Mouse (Mus musculus) forebrain, embryonic 13.5 days (tissue): Measurements from ENCODE around the gene Naaladl2. TPM values are rescaled to one million over a fixed set of nuclear protein-coding genes. Genes with fewer than 3 reads are reported as not detected.

Source experiments
- ATAC-seq: fragments of 200-750 bp; cut with Nextera tagmentation; 2 replicates; pipeline ENCODE4 v1.8.0; 2017
- H3K27ac ChIP-seq: fragments of 300-500 bp; sonication (generic); 2 replicates; pipeline ENCODE4 v1.5.1; 2015; ENCODE audit warnings: inconsistent platforms, mild to moderate bottlenecking, moderate library complexity
- H3K27me3 ChIP-seq: fragments of 300-500 bp; sonication (generic); 2 replicates; pipeline ENCODE4 v1.6.1; 2015; ENCODE audit warnings: mild to moderate bottlenecking, inconsistent platforms
- H3K36me3 ChIP-seq: fragments of 300-500 bp; sonication (generic); 2 replicates; pipeline ENCODE4 v1.6.1; 2015; ENCODE audit warnings: mild to moderate bottlenecking, inconsistent platforms; ENCODE audit not compliant: poor library complexity, severe bottlenecking
- H3K4me1 ChIP-seq: fragments of 300-500 bp; sonication (generic); 2 replicates; pipeline ENCODE4 v1.6.1; 2015; ENCODE audit warnings: inconsistent platforms
- H3K4me2 ChIP-seq: fragments of 300-500 bp; sonication (generic); 2 replicates; pipeline ENCODE4 v1.6.1; 2015; ENCODE audit warnings: inconsistent platforms, mild to moderate bottlenecking, moderate library complexity
- H3K4me3 ChIP-seq: fragments of 300-500 bp; sonication (generic); 2 replicates; pipeline ENCODE4 v1.5.1; 2015; ENCODE audit warnings: mild to moderate bottlenecking, inconsistent platforms
- H3K9ac ChIP-seq: fragments of 300-500 bp; sonication (generic); 2 replicates; pipeline ENCODE4 v1.6.1; 2015; ENCODE audit warnings: mild to moderate bottlenecking, inconsistent platforms
- H3K9me3 ChIP-seq: fragments of 300-500 bp; sonication (generic); replicated peaks from 2 replicates; pipeline ENCODE4 v1.6.1; 2016; ENCODE audit warnings: inconsistent platforms
- WGBS: fragments of 180-500 bp; shearing (Covaris S2); methylation state at CpG from one replicate; pipeline ENCODE4 v1.1.7; 2015; 5-methylcytosine and 5-hydroxymethylcytosine counted together
- polyA plus RNA-seq: library from polyadenylated mRNA; unstranded; fragments of >200 nt; fragmentation: Nextera tagmentation; extraction: Ambion mirVana; gene quantifications from 2 replicates; pipeline ENCODE4 v1.2.1, GENCODE M21; 2015

Gene Naaladl2
- polyA plus RNA-seq, 1 experiment from 2014 or later, result 0.31 TPM

DNA sequence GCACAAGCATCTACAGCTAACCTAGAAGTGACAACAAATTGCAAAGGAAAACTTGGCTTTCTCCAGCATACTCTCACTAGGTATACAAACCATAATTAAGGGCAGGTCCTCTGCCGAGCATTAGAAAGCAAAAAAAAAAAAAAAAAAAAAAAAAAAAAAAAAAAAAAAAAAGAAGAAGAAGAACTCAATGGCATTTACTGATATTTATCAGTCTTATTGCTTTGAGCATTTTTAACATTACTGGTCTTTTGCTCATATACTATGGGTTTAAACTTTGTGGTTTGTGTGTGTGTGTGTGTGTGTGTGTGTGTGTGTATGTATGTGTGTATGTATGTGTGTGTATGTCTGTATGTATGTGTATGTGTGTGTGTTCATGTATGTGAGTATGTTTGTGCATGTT lies 1006.1 kb downstream of the Naaladl2 start:
- no peak overlapping the region for H3K27ac ChIP-seq
- 83% methylated on average over 1 of the region's 1 CpGs for WGBS
- no peaks in the 10 kb centered on the region for H3K4me1 ChIP-seq
- H3K4me2 ChIP-seq, result no peak overlapping the region
- no peaks in the 10 kb centered on the region for H3K27me3 ChIP-seq
- H3K9ac ChIP-seq, result no peak overlapping the region
- no peaks in the 10 kb centered on the region for H3K36me3 ChIP-seq
- H3K9me3 ChIP-seq, result no peaks in the 10 kb centered on the region
- no peak overlapping the region for H3K4me3 ChIP-seq
- no peak for ATAC-seq

DNA sequence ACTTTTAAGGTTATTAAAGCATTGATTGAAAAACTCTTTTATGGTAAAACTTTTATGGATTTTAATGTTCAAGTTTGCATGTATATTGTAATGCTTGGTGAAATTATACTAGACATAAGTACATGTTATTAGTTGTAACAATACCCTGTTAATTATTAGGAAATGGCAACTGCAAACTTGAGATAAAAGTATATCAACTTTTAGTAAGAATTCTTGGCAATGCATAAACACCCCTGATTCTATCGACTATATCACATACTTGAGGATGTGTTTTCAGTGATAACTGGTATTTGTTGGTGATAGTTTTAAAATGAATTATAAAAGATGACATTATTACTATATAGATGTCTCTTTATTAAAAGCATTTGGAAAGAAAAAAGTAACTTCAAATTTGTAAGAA lies 1017.9 kb downstream of the Naaladl2 start:
- no peak overlapping the region for H3K9ac ChIP-seq
- H3K36me3 ChIP-seq, result no peaks in the 10 kb centered on the region
- no peak for ATAC-seq
- no peak overlapping the region for H3K4me3 ChIP-seq
- H3K27ac ChIP-seq, result no peak overlapping the region
- 87% methylated on average over 1 of the region's 1 CpGs for WGBS
- no peak overlapping the region for H3K4me2 ChIP-seq
- H3K4me1 ChIP-seq, result no peaks in the 10 kb centered on the region
- H3K27me3 ChIP-seq, result no peaks in the 10 kb centered on the region
- H3K9me3 ChIP-seq, result no peaks in the 10 kb centered on the region

DNA sequence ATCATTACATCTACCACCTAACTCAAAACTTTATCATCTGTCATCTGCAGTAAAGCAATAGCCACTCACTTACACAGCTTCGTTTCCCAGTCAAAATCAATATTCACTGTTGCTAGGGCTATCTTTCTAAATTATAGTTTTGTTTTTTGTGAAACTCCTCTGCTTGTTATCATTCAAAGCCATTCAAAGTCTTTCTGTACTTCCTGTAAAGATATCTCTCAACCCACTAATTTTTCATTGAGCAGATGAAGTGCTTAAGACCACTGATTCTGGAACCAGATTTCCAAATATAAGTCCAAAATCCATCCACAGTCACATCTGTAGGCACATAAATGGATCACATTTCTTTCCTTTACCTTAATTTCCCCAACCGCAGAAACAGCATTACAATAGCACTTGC lies 1020.0 kb downstream of the Naaladl2 start:
- Histone ChIP-seq H3K9ac (no peak overlapping the region), H3K36me3 (no peaks in the 10 kb centered on the region), H3K27ac (no peak overlapping the region), H3K4me2 (no peak overlapping the region), H3K9me3 (no peaks in the 10 kb centered on the region), H3K4me3 (no peak overlapping the region), H3K4me1 (no peaks in the 10 kb centered on the region), H3K27me3 (no peaks in the 10 kb centered on the region)
- no peak for ATAC-seq
- 86% methylated on average over 2 of the region's 2 CpGs for WGBS

DNA sequence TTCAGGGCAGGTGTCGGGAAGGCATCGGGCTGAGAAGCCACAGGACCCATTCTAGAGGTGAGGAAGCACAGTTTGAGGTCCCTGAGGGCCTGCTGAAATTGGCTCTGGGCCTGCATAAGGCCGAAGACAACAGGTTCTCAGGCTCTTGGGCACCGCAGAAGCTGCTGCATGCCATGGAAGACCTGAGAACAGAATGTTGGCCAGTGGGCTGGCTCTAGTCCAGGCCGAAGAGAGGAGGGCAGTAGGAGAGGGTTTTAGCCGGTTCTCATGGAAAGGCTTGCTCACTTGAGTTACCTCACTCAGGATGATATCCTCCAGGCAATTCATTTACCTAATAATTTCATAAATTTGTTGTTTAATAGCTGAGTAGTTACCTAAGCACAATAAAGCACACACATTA lies 1025.9 kb downstream of the Naaladl2 start:
- H3K9me3 ChIP-seq, result no peaks in the 10 kb centered on the region
- ATAC-seq, result no peak
- no peak overlapping the region for H3K4me3 ChIP-seq
- H3K36me3 ChIP-seq, result no peaks in the 10 kb centered on the region
- H3K9ac ChIP-seq, result no peak overlapping the region
- 92% methylated on average over 6 of the region's 6 CpGs for WGBS
- no peak overlapping the region for H3K27ac ChIP-seq
- H3K4me1 ChIP-seq, result no peaks in the 10 kb centered on the region
- H3K4me2 ChIP-seq, result no peak overlapping the region
- H3K27me3 ChIP-seq, result no peaks in the 10 kb centered on the region

DNA sequence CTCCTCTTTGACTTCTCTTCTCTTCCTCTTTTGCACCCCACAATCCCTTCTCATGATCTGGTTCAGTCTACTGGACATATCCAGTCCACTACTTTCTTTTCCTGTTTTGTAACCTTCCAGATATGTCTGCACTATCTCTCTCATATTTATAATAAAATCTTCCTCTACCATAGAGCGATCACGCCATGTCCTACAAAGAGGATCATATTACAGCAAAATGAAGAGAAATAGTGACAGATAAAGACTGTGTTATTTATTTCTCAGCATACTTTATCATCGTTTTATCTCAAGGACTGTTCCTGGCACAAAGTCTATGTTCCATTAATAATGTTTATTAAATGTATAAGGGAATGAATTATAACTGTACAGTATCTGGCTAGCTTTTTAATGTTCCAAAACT lies 1029.2 kb downstream of the Naaladl2 start:
- Histone ChIP-seq H3K27ac (no peak overlapping the region), H3K36me3 (no peaks in the 10 kb centered on the region), H3K27me3 (no peaks in the 10 kb centered on the region), H3K9me3 (no peaks in the 10 kb centered on the region), H3K4me2 (no peak overlapping the region), H3K9ac (no peak overlapping the region), H3K4me1 (no peaks in the 10 kb centered on the region), H3K4me3 (no peak overlapping the region)
- no peak for ATAC-seq
- 90% methylated on average over 3 of the region's 3 CpGs for WGBS

DNA sequence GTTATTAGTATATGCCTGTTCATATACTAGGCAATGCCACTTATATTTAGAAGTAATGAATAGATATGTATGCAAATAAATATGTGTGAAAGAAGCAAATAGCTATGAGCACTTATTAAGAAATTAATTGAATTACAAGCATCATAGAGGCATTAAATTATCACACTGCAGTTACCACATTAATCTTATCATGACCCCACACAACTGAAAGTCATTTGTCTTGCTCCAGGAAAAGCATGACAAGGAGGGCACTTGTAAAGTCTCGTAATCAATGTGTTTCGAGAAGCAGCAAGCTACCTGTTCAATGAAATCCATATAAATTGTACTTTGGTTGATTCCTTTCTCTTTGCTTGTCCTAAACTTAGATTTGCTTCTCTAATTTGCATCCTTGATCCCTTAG lies 1030.7 kb downstream of the Naaladl2 start:
- Histone ChIP-seq H3K4me2 (no peak overlapping the region), H3K9me3 (no peaks in the 10 kb centered on the region), H3K27me3 (no peaks in the 10 kb centered on the region), H3K27ac (no peak overlapping the region), H3K9ac (no peak overlapping the region), H3K4me3 (no peak overlapping the region), H3K4me1 (no peaks in the 10 kb centered on the region), H3K36me3 (no peaks in the 10 kb centered on the region)
- ATAC-seq, result no peak
- WGBS, result 97% methylated on average over 2 of the region's 2 CpGs

DNA sequence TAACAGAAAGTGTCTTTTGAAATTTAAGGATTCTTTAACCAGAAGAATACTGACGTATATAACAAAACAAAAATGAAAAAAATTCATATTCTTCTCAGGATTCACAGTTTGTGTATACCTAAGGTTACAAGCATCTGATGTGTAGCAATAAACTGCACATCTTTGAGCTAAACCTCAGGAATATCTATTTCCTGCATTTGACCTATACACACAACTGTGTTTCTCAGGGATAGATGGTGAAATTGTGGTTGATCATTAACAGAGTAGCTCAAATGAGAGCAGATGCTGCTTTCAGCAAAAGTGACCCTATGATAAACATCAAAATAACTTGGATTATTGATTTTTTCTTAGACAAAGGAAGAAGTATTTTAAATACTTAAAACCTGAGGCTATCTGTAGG lies 1037.7 kb downstream of the Naaladl2 start:
- 96% methylated on average over 1 of the region's 1 CpGs for WGBS
- H3K36me3 ChIP-seq, result no peaks in the 10 kb centered on the region
- H3K4me3 ChIP-seq, result no peak overlapping the region
- H3K4me1 ChIP-seq, result no peaks in the 10 kb centered on the region
- H3K27me3 ChIP-seq, result no peaks in the 10 kb centered on the region
- no peak overlapping the region for H3K27ac ChIP-seq
- ATAC-seq, result no peak
- no peak overlapping the region for H3K9ac ChIP-seq
- H3K4me2 ChIP-seq, result no peak overlapping the region
- H3K9me3 ChIP-seq, result no peaks in the 10 kb centered on the region

DNA sequence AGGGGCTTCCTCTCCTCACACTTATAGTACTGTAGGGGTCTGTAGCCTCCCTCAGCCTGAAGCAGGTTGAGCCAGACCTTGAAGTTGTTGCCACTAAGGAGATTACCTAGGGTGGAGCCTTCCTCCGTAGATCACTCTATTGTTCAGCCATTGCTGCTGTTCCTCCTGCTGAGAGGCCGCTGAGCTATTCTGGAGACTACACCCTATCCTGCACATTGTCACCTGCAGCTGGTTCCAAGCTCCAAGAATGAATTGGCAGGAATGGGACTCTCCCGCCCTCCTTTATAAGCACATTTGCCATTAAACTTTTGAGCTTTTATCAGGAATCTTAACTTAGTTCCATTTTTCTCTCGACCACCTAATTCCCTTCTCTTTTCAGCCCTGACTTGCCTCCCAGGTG lies 1064.3 kb downstream of the Naaladl2 start:
- Histone ChIP-seq H3K4me2 (no peak overlapping the region), H3K9me3 (no peaks in the 10 kb centered on the region), H3K27me3 (no peaks in the 10 kb centered on the region), H3K36me3 (no peaks in the 10 kb centered on the region), H3K4me1 (no peaks in the 10 kb centered on the region), H3K27ac (no peak overlapping the region), H3K9ac (no peak overlapping the region), H3K4me3 (no peak overlapping the region)
- 29% methylated on average over 4 of the region's 4 CpGs for WGBS
- no peak for ATAC-seq

DNA sequence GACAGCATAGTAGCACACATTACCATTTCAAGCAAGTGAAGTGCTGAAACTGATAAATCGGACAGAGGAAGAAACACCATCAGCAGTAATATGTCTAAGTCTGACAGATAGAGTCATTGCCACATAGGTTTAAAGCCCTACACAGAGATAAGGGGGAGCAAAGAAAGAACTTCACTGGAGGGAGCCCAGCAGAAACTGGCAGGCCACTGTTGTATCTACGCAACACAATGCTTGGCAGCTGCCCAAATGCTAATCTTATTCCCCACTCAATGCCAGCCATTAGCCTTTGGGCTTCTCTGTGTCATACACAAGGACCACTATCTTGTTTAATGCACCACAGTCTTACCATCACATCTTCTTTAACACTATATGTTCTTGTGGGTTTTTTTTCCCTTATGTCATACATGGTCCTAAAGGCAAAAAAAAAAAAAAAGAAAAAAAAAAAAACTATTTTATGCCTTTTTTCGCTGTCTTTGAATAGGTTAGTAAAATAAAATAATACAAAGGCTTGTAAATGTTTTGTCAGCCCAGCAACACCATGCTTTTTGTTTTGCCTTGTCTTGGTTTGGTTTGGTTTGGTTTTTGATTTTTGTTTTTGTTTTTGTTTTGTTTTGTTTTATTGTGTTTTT lies 1072.8 kb downstream of the Naaladl2 start:
- no peaks in the 10 kb centered on the region for H3K36me3 ChIP-seq
- no peak overlapping the region for H3K4me2 ChIP-seq
- H3K27ac ChIP-seq, result no peak overlapping the region
- H3K27me3 ChIP-seq, result no peaks in the 10 kb centered on the region
- H3K9me3 ChIP-seq, result no peaks in the 10 kb centered on the region
- no peak overlapping the region for H3K4me3 ChIP-seq
- H3K9ac ChIP-seq, result no peak overlapping the region
- WGBS, result 74% methylated on average over 3 of the region's 3 CpGs
- H3K4me1 ChIP-seq, result no peaks in the 10 kb centered on the region
- ATAC-seq, result 0 out of 2 replicates have a peak, but pooled peaks have one; percentile 24

DNA sequence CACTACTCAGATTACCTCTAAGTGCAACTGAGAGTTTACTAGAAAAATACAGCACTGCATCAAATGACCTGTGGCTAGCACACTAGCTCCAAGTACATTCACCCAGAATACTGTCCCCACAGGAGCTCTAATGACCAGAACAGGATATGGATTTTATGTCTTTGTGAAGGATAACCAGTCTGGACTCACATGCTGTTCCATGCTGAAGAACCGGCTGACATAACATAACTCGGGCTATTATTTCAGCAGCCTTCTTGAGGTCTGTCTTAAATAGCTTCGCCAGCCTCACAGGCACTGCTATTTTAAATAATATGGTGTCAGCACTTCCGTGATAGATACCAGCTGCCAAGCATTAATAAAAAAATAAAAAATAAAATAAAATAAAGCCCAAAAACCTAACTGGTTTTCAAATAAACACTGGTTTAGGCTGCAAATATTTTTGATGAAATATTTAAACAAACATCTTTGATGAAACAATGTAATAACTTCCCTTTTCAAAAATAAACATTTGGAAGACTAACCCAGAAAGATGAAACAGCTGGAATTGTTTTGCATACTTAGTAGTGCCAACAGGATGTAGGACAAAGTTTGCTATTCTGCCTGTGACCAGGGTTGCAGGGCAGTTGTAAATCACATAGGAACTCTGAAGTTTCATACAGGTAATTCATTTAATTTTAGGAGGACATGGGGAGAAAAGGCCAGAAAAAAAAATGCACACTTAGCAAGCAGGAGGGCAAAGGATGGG lies 1073.5 kb downstream of the Naaladl2 start:
- H3K36me3 ChIP-seq, result no peaks in the 10 kb centered on the region
- no peak for ATAC-seq
- no peak overlapping the region for H3K27ac ChIP-seq
- WGBS, result 91% methylated on average over 4 of the region's 4 CpGs
- no peak overlapping the region for H3K4me3 ChIP-seq
- H3K4me2 ChIP-seq, result no peak overlapping the region
- H3K27me3 ChIP-seq, result no peaks in the 10 kb centered on the region
- no peaks in the 10 kb centered on the region for H3K4me1 ChIP-seq
- no peaks in the 10 kb centered on the region for H3K9me3 ChIP-seq
- H3K9ac ChIP-seq, result no peak overlapping the region

DNA sequence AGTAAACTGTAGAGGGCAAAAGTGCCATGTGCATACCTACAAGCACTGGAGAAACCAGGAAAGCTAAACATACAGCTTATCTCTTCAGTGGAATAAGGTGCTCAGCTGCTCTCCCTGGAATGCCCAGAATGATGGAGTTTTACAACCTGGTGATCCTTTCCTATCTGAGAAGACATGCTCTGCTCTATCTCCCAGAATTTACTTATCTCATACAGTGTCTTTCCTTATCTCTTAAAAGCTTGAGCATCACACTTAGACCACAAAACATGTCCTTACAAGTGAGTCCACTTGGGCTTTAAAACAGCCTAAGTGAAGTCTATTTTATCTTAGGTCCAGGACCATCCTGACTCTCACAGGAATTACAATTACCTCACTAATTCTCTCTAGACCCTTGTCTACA lies 1095.8 kb downstream of the Naaladl2 start:
- H3K4me1 ChIP-seq, result no peaks in the 10 kb centered on the region
- no peaks in the 10 kb centered on the region for H3K27me3 ChIP-seq
- no peak for ATAC-seq
- H3K36me3 ChIP-seq, result no peaks in the 10 kb centered on the region
- H3K9ac ChIP-seq, result no peak overlapping the region
- H3K4me3 ChIP-seq, result no peak overlapping the region
- no peak overlapping the region for H3K4me2 ChIP-seq
- no peaks in the 10 kb centered on the region for H3K9me3 ChIP-seq
- no peak overlapping the region for H3K27ac ChIP-seq

DNA sequence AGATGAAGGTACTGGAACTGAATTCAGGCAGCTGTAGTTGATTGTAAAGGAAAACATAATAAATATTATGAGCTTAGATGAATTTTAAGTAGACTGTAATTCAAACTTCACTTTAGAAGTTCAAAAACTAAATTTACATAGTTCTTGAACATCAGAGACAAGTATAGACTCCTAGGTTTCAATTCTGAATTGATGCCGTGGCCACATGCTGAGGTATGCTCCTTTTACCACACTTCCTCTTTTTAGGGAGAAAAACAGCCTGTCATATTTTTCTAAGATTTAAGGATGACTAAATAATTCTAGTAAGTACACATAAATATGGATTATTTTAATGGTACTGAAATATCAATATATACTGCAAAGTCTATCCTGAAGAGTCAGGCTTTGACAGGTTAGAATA lies 1142.3 kb downstream of the Naaladl2 start:
- Histone ChIP-seq H3K4me1 (no peaks in the 10 kb centered on the region), H3K27me3 (no peaks in the 10 kb centered on the region), H3K9me3 (no peaks in the 10 kb centered on the region), H3K27ac (no peak overlapping the region), H3K9ac (no peak overlapping the region), H3K4me3 (no peak overlapping the region), H3K4me2 (no peak overlapping the region), H3K36me3 (no peaks in the 10 kb centered on the region)
- WGBS, result 89% methylated on average over 1 of the region's 1 CpGs
- ATAC-seq, result no peak

DNA sequence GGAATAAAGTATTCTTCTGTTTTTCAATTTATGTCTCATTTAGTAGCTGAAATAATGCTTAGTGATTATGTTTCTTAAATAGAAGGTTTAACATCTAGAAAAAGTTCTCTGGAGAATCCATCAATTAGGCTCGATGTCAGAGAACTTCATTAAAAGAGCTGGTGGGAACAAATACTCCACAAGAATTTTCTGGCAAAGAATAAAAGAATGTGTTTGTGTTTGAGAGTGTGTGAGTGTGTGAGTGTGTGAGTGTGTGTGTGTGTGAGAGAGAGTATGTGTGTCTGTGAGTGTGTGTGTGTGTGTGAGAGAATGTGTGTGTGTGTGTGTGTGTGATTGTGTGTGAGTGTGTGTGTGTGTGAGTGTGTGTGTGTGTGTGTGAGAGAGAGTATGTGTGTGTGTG lies 1170.3 kb downstream of the Naaladl2 start:
- H3K9ac ChIP-seq, result no peak overlapping the region
- H3K27ac ChIP-seq, result no peak overlapping the region
- WGBS, result 67% methylated on average over 1 of the region's 1 CpGs
- H3K36me3 ChIP-seq, result no peaks in the 10 kb centered on the region
- H3K4me3 ChIP-seq, result no peak overlapping the region
- no peak overlapping the region for H3K4me2 ChIP-seq
- no peaks in the 10 kb centered on the region for H3K4me1 ChIP-seq
- no peaks in the 10 kb centered on the region for H3K27me3 ChIP-seq
- no peak for ATAC-seq
- no peaks in the 10 kb centered on the region for H3K9me3 ChIP-seq
